Mouse (Mus musculus) heart, postnatal 10 days (tissue): ENCODE data around the gene Slc16a11. TPM values are rescaled to one million over a fixed set of nuclear protein-coding genes. Genes with fewer than 3 reads are reported as not detected.

Source experiments
- DNase-seq, 2 experiments: peaks; one replicate each; pipeline ENCODE4 v3.0.0; 2021
- intact Hi-C: fragments of 180-260 bp; cut with DNase I; formaldehyde crosslinking; loops from one replicate; pipeline ENCODE4 v1.15.1; 2025
- total RNA-seq, 2 experiments: library from RNA; stranded (reverse); gene quantifications; 2 replicates each; pipeline ENCODE4 v1.2.3; 2021

Gene Slc16a11
- total RNA-seq, 2 experiments from 2014 or later = 0.20 to 0.91 TPM

GRCm38 (mm10) chr11:70221603-70222500, 9.3 kb downstream of the Slc16a11 start:
- intact Hi-C loops = no loop called here
- no peak for DNase-seq

- DNase-seq = peak; percentile 69 to 73
- intact Hi-C loops = no loop called here
These were observed 11.2 kb downstream of the Slc16a11 start for GRCm38 (mm10) chr11:70223724-70224123.

GRCm38 (mm10) chr11:70225798-70226601, 13.4 kb downstream of the Slc16a11 start:
- intact Hi-C loops = no loop called here
- DNase-seq = no peak

GRCm38 (mm10) chr11:70226602-70226890, 14.0 kb downstream of the Slc16a11 start:
- intact Hi-C loops = no loop called here
- no peak for DNase-seq

GRCm38 (mm10) chr11:70227126-70227525, 14.6 kb downstream of the Slc16a11 start:
- intact Hi-C loops = no loop called here
- DNase-seq = no peak

- peak in 1 of 2 experiments; percentile 23 for DNase-seq
- intact Hi-C loops = no loop called here
These were observed 15.2 kb downstream of the Slc16a11 start for GRCm38 (mm10) chr11:70227661-70228245.

GRCm38 (mm10) chr11:70228828-70229227, 16.3 kb downstream of the Slc16a11 start:
- intact Hi-C loops = no loop called here
- peak; percentile 90 to 91 for DNase-seq

GRCm38 (mm10) chr11:70229260-70230010, 16.9 kb downstream of the Slc16a11 start, which contains the start of gene Bcl6b:
Gene Bcl6b (minus strand): TSS chr11:70229798.
- peak; percentile 59 to 68 for DNase-seq
- intact Hi-C loops = no loop called here

- DNase-seq = peak; percentile 93 to 95
- intact Hi-C loops = no loop called here
These were observed 17.7 kb downstream of the Slc16a11 start for GRCm38 (mm10) chr11:70230239-70230727.

GRCm38 (mm10) chr11:70232546-70232945, 20.0 kb downstream of the Slc16a11 start:
- peak; percentile 77 to 80 for DNase-seq
- intact Hi-C loops = no loop called here

GRCm38 (mm10) chr11:70233016-70233415, 20.5 kb downstream of the Slc16a11 start:
- DNase-seq = no peak
- intact Hi-C loops = no loop called here

- DNase-seq = peak in 1 of 2 experiments; percentile 60
- intact Hi-C loops = no loop called here
These were observed 21.5 kb downstream of the Slc16a11 start for GRCm38 (mm10) chr11:70234037-70234436.

- DNase-seq = no peak
- intact Hi-C loops = no loop called here
These were observed 21.9 kb downstream of the Slc16a11 start for GRCm38 (mm10) chr11:70234497-70234896.

GRCm38 (mm10) chr11:70235254-70235900, 22.8 kb downstream of the Slc16a11 start:
- intact Hi-C loops = no loop called here
- DNase-seq = no peak

GRCm38 (mm10) chr11:70236717-70237116, 24.2 kb downstream of the Slc16a11 start:
- peak in 1 of 2 experiments; percentile 46 for DNase-seq
- intact Hi-C loops = no loop called here

- DNase-seq = peak; percentile 99
- intact Hi-C loops = no loop called here
These were observed 25.1 kb downstream of the Slc16a11 start, which contains the start of gene 0610010K14Rik for GRCm38 (mm10) chr11:70237457-70238167. Gene 0610010K14Rik (minus strand): TSS chr11:70237914.

- intact Hi-C loops = no loop called here
- peak in 1 of 2 experiments; percentile 50 for DNase-seq
These were observed 26.3 kb downstream of the Slc16a11 start for GRCm38 (mm10) chr11:70238591-70239440.
